Mouse (Mus musculus) cerebellum, adult 2 months (tissue): ENCODE results near the gene Itpkb. TPM values are rescaled to one million over a fixed set of nuclear protein-coding genes. Genes with fewer than 3 reads are reported as not detected.

Source experiments
- DNase-seq, 2 experiments: peaks; one replicate each; pipeline ENCODE4 v3.0.0; 2021
- H3K27ac ChIP-seq: fragments of 200-500 bp; 2 replicates; pipeline ENCODE4 v1.5.1; 2012; ENCODE audit warnings: low read length, control low read depth, inconsistent platforms; ENCODE audit not compliant: insufficient read depth
- H3K27me3 ChIP-seq: fragments of 200-500 bp; 2 replicates; pipeline ENCODE4 v1.6.1; 2012; ENCODE audit warnings: inconsistent platforms, mild to moderate bottlenecking, low read length, moderate library complexity; ENCODE audit not compliant: control insufficient read depth, insufficient read depth
- H3K4me1 ChIP-seq: fragments of 200-500 bp; 2 replicates; pipeline ENCODE4 v1.6.1; 2011; ENCODE audit warnings: low read length; ENCODE audit not compliant: control insufficient read depth, insufficient read depth
- H3K4me3 ChIP-seq: fragments of 200-500 bp; replicated peaks from 2 replicates; pipeline ENCODE3; 2011; ENCODE audit warnings: mild to moderate bottlenecking, low read depth, low read length, control low read depth; ENCODE audit not compliant: insufficient read depth
- CTCF ChIP-seq: fragments of 200-500 bp; IDR thresholded peaks from 2 replicates; pipeline ENCODE4 v1.5.1; 2011; ENCODE audit warnings: low read depth, mild to moderate bottlenecking, control low read depth, low read length, moderate library complexity, borderline replicate concordance; ENCODE audit not compliant: insufficient read depth
- POLR2A ChIP-seq: fragments of 200-500 bp; IDR thresholded peaks from 2 replicates; pipeline ENCODE4 v1.6.1; 2011; ENCODE audit warnings: low read length, control low read depth, borderline replicate concordance; ENCODE audit not compliant: insufficient read depth
- WGBS: fragments of 180-500 bp; shearing (Covaris S2); methylation state at CpG from one replicate; pipeline ENCODE4 v1.1.7; 2018; 5-methylcytosine and 5-hydroxymethylcytosine counted together
- polyA plus RNA-seq: library from polyadenylated mRNA; depleted of rRNA; stranded (reverse); fragments of >200 nt; gene quantifications from 2 replicates; pipeline ENCODE4 v1.2.3, GENCODE M21; 2012

Gene Itpkb
- polyA plus RNA-seq, 1 experiment, result 34.1 TPM

- 85% methylated on average over 4 of the region's 4 CpGs for WGBS
- no peak for TF ChIP-seq POLR2A
- TF ChIP-seq CTCF, result no peak
- Histone ChIP-seq H3K4me3 (no peak overlapping the region), H3K27ac (no peak overlapping the region), H3K27me3 (no peaks in the 10 kb centered on the region), H3K4me1 (no peaks in the 10 kb centered on the region)
- DNase-seq, result no peak
These were observed 39.9 kb upstream of the Itpkb start for GRCm38 (mm10) chr1:180290358-180290757.

- Histone ChIP-seq H3K27me3 (no peaks in the 10 kb centered on the region), H3K4me3 (no peak overlapping the region), H3K4me1 (no peaks in the 10 kb centered on the region), H3K27ac (no peak overlapping the region)
- DNase-seq, result no peak
- TF ChIP-seq POLR2A, result no peak
- TF ChIP-seq CTCF, result no peak
- WGBS, result 85% methylated on average over 9 of the region's 9 CpGs
These were observed 34.2 kb upstream of the Itpkb start for GRCm38 (mm10) chr1:180296088-180296487.

- DNase-seq, result no peak
- H3K27me3 ChIP-seq, result no peaks in the 10 kb centered on the region
- WGBS, result 94% methylated on average over 4 of the region's 4 CpGs
These were observed 30.6 kb upstream of the Itpkb start for GRCm38 (mm10) chr1:180299697-180300096.

GRCm38 (mm10) chr1:180300292-180300691, 30.0 kb upstream of the Itpkb start:
- H3K4me3 ChIP-seq, result no peak overlapping the region
- no peak for DNase-seq
- no peak overlapping the region for H3K27ac ChIP-seq
- H3K27me3 ChIP-seq, result no peaks in the 10 kb centered on the region
- WGBS, result 93% methylated on average over 4 of the region's 4 CpGs
- TF ChIP-seq POLR2A, result no peak
- no peak for TF ChIP-seq CTCF
- H3K4me1 ChIP-seq, result no peaks in the 10 kb centered on the region

More at GRCm38 (mm10) chr1:180299697-180300096, 30.6 kb upstream of the Itpkb start:
- Histone ChIP-seq H3K4me3 (no peak overlapping the region), H3K27ac (no peak overlapping the region), H3K4me1 (no peaks in the 10 kb centered on the region)
- TF ChIP-seq CTCF (no peak), POLR2A (no peak)

GRCm38 (mm10) chr1:180300997-180301396, 29.3 kb upstream of the Itpkb start:
- 68% methylated on average over 4 of the region's 4 CpGs for WGBS
- no peaks in the 10 kb centered on the region for H3K4me1 ChIP-seq
- DNase-seq, result no peak
- TF ChIP-seq POLR2A (no peak), CTCF (no peak)
- no peak overlapping the region for H3K4me3 ChIP-seq
- no peaks in the 10 kb centered on the region for H3K27me3 ChIP-seq
- no peak overlapping the region for H3K27ac ChIP-seq

GRCm38 (mm10) chr1:180302253-180303120, 27.8 kb upstream of the Itpkb start:
- Histone ChIP-seq H3K4me1 (no peaks in the 10 kb centered on the region), H3K27me3 (no peaks in the 10 kb centered on the region), H3K4me3 (no peak overlapping the region), H3K27ac (no peak overlapping the region)
- TF ChIP-seq CTCF, result no peak
- TF ChIP-seq POLR2A, result no peak
- 71% methylated on average over 12 of the region's 12 CpGs for WGBS
- no peak for DNase-seq

GRCm38 (mm10) chr1:180303600-180303999, 26.7 kb upstream of the Itpkb start:
- H3K4me1 ChIP-seq, result no peaks in the 10 kb centered on the region
- no peak overlapping the region for H3K27ac ChIP-seq
- H3K4me3 ChIP-seq, result no peak overlapping the region
- H3K27me3 ChIP-seq, result no peaks in the 10 kb centered on the region
- TF ChIP-seq CTCF (no peak), POLR2A (no peak)
- 61% methylated on average over 5 of the region's 5 CpGs for WGBS
- DNase-seq, result no peak

- H3K4me3 ChIP-seq, result no peak overlapping the region
- 85% methylated on average over 9 of the region's 9 CpGs for WGBS
These were observed 23.4 kb upstream of the Itpkb start for GRCm38 (mm10) chr1:180306889-180307288.

More at GRCm38 (mm10) chr1:180306889-180307288, 23.4 kb upstream of the Itpkb start:
- H3K27ac ChIP-seq, result no peak overlapping the region
- no peaks in the 10 kb centered on the region for H3K27me3 ChIP-seq
- no peak for DNase-seq
- no peaks in the 10 kb centered on the region for H3K4me1 ChIP-seq
- TF ChIP-seq CTCF (no peak), POLR2A (no peak)
